Mouse (Mus musculus) monocyte, adult 2 months (primary cell): ENCODE results near the gene Gm29666.

ENCODE experiments used
- DNase-seq, 2 experiments: peaks; one replicate each; pipeline ENCODE4 v3.0.0; 2022; ENCODE audit warnings: low spot score in 2 of 2, low read depth in 1 of 2

The Gm29666 gene

DNA sequence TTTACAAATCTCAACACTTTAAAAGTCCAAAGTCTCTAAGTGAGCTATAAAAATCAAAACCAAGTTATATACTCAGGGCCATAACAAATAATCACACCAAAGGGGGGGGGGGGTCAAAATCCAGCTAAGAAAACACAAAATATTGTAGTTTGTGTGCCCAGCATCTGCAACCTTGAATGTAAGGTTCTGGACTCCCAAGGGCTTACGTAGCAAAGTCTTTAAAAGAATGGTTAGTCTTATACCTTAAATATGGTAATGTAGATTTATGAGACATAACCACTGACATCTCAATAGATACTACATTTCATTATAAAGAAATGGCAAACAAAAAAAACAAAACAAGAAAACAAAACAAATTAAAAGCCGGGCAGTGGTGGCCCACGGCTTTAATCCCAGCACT lies at the start of gene Gm29666:
TSS of gene Gm29666 (minus strand) at position 101 of the 400 bp plus-strand sequence.
- no peak for DNase-seq

DNA sequence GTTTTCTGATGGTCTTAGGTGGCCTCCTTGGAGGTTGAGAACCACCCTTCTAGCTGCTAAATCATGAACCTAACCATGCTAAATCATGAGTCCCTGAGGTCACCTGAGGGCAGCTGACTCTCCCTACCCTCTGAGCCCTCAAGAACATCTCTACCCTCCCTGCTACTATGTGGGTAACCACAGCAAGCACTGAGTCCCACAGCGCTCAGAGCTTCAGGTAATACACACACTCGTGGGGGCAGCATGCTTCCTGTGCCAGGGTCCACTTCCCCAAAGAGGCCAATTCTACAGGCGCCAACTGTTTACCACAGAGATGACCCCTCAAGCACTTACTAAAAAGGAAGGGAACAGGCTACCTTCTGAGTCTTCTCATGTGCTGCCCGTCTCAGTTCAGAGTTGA lies 48.7 kb upstream of the Gm29666 start:
- no peak for DNase-seq

DNA sequence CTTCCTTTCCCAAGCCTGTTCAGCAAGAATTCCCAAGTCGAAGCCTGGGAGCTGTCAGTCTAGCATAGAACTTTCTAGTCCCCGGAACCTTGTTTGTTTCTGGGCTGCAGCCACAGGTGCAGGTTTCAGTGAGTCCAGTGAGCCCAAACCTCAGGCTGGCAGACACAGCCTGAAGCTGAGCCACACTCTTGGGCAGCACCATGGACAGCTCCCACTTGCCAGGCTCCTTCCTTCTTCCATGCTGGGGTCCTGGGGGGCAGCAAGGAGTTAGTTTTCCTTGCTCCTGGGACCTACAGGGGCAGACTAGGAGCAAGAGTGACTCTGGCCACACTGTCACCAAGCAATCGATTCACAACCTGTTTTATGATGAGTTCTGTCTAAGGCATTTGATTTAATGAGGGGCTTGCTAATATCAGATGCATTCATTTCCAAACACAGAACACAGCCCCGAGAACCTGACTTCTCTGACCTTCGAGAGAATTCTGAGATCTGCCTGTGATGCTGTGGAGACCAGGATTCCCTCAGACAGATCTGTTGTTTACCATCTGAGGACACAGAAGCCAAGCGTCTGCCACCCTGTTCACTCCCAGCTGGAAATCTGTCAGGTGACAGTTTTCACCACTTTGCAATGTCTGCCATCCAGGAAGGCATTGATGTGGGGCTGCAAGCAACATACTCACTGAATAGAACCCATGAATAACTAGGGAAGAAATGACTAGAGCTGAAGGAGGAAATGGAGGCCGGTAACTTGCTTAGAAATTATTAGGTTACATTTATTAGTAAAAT lies 45.9 kb upstream of the Gm29666 start:
- DNase-seq, result peak in 1 of 2 experiments; percentile 10

DNA sequence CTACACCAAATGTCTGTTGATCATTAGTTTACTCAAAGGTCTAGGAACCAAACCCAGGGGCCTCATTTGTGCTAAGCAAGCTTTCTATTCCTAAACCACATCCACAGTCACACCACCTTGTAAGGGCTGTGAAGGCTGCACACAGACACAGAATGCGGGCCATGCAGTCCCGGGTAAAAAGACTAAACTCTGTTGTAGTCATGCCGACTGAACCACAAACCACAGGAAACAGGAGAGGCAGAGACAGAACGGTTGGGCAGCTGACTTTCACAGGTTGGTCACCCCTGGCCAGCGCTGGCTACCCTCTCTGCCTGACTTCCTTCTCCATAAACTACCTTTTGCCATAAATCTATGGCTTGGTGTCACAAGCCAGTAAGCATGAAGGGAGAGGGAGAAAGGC lies 44.9 kb upstream of the Gm29666 start:
- no peak for DNase-seq

DNA sequence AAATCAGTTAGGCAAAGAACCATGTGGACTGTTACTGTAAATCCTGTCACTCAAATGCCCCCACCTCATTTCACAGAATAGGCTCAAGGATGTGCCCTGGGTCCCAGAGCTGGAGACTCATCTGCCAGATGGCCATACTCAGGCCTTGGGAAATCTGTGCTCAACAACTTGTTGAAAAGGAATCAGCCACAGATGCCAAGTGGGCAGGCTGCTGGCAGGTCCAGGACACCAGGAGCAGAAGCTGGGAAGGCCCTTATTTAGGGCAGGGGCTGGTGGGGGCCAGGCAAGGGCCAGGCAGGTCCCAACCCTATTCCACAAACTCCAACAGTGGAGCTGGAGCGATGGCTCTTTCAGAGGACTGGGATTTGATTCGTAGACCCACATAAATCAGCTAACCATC lies 42.7 kb upstream of the Gm29666 start:
- no peak for DNase-seq

DNA sequence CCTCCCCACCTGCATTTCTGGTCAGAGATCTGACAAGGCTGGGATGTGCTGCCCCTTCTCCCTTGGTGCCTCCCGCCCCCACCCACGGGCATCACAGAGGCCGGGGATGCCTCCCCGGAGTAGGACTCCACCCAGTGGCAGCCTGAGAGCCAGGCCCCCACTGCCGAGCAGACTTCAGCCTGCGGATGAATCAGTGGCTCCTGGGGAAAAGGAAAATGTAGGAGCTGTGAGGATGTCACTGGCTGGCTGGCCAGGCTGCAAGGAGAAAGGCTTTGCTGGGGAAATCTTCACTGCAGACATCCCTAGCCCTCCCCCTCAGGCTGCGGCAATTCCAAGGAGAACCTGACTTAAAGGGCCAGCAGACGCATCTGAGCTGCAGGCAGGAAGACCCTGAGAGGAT lies 40.9 kb upstream of the Gm29666 start:
- no peak for DNase-seq

DNA sequence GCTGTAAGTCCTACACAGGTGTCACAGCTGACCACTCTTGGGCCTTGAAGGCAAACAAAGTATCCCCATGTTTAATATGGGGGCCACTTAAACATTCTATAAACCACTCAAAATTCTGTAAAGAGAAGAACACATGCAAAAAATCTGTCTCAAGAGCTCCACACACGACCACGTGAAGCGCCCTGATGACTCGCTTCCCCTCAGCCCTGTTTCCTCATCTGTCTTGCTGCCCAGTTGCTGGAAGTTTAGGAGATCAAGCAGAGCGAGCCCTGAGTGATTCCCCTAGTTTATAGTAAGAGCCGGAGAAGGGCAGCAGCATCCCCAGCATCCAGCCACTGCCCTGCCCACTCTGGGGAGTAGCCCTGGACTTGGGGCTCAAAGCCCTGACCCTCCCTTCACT lies 40.1 kb upstream of the Gm29666 start:
- no peak for DNase-seq

DNA sequence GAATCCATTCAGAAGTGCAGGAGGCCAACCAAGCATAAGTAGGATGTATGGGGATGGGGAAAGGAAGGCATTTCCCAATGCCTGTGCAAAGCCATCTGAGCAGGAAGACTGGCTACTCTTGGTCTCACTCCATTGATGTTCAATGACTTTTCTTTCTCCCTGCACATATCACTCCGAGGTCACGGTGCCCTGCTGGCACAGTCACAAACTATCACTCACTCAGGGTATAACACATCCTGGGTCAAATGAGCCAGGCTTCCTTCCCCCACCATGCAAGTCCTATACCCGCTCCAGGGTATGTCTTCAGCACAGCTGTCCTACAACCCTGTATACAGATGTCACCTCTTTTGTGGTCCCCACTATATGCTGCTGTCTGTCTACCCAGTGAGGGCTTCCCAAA lies 38.5 kb upstream of the Gm29666 start:
- no peak for DNase-seq

DNA sequence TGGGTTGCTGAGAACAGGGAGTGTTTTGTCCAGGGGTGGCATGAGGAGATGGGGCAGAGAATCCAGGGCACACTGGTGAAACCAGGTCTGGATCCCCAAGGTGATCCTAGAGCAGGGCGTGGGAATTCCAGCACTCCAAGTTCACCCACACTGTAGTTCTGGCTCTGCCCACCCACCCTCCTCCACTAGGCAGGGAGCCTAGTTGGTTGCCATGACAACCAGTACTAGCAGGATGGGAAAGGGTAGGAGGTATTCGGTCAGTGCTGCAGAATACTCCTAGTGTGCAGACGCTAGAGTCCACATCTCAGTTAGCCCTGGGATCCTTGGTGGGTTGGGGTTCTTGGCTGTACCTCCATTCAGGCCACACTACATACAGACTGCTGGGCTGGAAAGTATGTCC lies 38.0 kb upstream of the Gm29666 start:
- DNase-seq, result no peak

DNA sequence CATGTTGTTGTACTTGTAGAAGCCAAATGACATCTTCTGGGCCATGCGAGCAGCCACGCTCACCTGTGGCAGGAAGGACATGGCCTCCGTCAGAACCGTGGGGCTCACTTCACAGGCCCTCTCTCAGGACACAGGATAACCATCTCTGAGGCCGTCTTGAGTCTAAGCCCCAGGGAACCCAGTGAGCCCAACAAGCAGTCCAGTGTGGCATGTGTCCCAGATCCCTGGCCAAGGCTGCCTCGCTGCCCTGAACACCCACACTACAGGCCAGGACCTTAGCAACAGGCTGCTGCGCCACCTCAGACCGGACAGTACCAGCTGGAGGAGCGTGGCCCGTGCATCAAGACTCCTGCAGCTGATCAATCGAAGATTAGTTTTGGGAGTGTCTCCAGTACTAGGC lies 33.4 kb upstream of the Gm29666 start:
- DNase-seq, result no peak

DNA sequence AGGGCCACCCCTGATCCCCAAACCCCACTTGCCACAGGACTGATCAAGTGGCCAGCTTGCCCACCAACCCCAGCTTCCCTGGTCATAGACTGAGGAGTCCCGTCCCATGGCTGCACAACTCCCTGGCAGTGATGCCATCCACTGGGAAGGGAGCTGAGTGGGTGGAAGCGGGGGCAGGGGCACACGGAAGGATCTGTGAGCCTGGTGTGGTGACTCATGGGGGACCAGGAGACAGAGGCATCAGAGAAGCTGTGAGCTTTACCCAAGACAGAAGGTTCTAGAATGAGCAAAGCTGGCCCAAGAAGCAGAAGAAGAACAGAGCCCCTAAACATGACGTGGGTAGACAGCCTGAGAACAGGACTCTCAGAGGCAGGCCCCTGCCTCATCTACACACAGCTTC lies 30.2 kb upstream of the Gm29666 start:
- no peak for DNase-seq

DNA sequence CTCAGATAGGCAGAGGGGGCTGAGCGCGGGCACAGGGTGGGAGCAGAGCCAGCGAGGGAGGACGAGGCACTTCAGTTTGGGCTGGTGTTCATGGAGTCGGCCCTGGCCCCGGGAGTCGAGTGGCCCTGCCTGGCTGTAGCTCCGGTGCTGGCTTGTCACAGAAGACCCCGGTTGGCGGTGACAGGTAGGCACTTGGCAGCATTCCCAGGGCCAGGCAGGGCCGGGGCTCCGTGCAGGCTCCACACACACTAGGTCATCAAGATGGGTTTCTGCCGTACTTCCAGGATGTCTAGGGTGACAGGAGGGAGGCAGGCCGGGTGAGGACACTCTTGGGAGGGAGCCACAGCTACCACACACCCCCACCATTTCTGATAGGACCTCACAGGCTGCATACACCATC lies 29.2 kb upstream of the Gm29666 start:
- DNase-seq, result no peak

DNA sequence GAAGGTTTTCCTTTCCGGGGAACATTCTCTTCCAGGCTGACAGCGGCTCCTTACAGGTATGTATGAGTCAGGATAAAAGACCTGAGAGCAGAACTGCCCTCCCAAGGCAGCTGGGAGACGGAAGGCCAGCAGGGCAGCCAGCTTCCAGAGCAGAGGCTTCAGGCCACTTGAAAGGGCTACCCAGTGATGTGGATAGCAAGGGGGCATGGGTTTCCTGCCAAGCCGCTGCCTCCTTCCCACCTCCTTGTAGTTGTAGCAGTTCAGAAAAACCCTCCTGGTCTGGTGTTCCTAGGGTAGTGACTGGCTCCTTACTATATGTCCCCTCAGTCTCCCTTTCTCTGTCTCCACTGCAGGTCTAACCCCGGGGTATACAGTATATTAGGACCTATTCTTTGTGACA lies 24.5 kb upstream of the Gm29666 start:
- no peak for DNase-seq

DNA sequence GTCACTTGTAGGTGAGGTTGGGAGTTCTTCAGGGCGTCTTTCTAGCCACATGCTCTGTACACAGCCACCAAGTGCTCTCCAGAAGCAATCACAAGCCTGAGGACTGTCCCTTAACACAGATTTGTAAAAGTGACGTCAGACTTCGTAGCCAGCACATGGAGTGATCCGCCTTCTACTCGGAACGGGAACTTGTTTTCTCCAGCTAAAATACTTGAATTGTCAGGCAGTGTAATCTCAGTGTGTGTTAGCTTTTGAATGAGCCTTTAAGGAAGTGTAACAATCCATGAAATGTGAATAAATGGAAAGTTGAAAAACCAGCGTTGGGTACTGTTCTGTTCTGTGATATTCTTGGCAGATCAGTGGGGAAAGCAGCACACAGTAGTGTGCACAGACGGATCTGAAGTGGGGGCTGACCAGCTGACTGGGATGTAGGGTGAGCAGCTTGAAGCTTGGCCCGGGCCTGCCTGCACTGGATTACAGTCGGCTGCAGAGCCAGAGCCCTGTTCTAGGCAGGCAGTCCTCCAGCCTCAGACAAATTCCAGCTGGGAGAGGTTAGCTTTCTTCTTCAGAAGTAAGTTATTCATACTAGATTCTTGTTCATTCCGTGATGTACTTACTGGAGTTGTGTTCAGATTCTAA lies 22.9 kb upstream of the Gm29666 start:
- no peak for DNase-seq

DNA sequence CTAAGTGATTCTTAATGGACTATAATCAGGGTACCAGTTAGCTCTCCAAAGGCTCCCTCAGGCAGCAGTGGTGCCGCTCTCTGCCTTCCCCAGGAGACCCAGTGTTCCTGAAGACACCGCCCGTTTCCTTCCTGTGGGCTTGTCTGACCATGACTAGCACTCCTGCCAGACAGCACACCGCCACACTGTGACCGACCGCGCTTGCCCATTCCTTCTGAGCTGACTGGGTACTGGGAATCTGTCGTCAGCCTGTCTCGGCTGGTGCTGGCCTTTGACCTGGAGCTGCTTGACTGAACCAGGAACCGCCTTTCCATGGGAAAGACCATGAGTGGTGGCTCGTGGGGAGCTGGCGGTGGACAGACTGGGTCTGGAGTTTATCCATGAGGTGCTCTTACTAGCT lies 20.3 kb upstream of the Gm29666 start:
- DNase-seq, result no peak

DNA sequence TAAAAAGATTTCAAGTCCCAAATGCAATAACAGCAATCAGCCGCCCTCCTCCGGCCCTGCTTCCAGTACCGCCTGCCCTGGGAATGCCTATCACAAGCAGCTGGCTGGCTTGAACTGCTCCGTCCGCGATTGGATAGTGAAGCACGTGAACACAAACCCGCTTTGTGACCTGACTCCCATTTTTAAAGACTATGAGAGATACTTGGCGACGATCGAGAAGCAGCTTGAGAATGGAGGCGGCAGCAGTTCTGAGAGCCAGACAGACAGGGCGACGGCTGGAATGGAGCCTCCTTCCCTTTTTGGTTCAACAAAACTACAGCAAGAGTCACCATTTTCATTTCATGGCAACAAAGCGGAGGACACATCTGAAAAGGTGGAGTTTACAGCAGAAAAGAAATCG lies 15.1 kb upstream of the Gm29666 start:
- DNase-seq, result no peak

DNA sequence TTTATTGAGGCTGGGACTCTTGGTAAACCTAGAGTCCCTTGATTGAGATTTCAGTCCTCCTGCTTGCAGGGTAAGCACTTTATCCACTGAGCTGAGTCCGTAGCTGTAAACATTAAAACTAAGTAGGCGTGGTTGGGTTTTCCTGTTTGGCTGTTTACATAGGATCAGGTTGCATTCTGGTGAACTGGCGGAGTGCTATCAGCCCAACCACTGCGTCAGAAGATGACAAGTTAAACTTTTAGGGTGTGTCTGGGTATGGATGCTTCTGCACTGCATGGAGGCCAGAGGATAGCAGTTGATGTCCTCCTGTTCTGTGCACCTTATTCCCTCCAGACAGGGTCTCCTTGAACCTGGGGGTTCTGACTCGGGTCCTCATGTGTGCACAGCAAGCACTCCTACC lies 12.5 kb upstream of the Gm29666 start:
- DNase-seq, result no peak

DNA sequence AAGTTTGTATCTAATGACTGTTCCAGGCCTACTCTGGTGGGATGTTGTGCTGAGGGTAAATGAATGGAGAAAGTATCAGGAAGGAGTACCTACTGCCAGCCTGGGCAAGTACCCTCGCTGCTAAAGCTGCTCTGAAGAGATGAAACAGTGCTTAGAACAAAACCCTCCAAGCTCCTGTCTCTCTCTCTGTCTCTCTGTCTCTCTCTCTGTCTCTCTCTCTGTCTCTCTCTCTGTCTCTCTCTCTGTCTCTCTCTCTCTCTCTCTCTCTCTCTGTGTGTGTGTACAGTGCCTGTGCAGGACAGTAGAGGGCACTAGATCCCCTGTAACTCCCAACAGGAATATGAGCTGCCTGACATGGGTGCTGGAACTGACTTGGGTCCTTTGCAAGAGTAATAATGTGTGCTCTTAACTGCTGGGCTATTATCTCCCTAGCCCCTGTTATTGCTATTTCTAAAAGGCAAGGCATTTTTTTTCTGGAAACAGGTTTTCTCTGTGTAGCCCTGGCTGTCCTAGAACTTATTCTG lies 5.7 kb upstream of the Gm29666 start:
- DNase-seq, result no peak

DNA sequence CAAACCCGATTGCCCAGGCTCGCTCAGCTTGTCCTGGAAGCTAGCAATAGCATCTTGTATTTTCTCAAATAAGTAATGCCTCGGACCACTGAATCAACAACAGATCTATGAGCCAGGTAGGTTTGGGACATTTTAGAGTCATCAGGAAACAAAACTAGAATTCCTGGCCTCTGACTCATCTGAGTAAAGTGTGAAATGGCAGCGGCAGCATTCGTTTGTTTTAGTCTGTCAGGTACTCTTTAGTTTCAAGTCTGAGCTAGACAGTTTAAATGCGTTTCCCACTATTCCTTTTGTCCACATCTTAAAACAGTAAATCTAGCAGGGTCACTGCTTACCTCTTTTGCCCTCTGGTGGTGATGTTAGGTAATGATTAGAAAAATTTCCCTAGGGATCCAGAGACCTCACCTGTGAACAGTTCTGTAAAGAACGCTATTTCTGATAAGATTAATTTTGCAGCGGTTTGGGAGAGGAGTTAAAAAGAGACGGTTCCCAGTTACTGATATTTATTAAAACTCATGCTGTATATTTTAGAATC lies 5.0 kb upstream of the Gm29666 start:
- DNase-seq, result no peak

DNA sequence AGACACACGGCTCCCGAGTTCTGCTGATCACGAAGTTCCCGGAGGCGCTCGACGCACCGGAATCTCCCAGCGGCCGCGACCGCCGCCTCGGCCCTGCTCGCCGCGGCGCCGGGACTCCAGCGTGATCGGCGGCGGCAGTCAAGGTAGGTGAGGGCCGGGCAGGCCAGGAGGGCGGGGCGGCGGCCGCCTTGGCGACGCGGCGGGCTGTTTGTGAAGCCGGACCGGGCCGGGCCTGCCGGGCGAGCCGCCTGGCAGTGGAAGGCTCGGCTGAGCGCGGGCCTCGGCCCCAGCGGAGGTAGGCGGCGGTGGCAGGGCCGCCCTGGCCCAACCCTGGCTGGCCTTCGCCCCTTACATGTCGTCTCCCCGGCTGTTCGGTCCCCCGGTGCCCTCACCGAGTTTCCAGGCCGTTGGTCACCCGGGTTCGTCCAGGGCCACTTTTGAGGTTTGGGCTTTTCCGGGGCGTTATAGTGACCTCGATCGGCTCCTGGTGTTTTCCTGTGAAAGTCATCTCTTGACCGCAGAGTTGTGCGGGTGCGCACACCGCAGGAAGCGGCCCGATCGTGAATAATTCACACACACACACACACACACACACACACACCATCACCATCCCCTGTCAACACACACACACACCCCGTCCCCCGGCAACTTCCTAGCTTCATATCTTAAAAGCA lies 3.8 kb upstream of the Gm29666 start:
- peak in 1 of 2 experiments; percentile 34 for DNase-seq

DNA sequence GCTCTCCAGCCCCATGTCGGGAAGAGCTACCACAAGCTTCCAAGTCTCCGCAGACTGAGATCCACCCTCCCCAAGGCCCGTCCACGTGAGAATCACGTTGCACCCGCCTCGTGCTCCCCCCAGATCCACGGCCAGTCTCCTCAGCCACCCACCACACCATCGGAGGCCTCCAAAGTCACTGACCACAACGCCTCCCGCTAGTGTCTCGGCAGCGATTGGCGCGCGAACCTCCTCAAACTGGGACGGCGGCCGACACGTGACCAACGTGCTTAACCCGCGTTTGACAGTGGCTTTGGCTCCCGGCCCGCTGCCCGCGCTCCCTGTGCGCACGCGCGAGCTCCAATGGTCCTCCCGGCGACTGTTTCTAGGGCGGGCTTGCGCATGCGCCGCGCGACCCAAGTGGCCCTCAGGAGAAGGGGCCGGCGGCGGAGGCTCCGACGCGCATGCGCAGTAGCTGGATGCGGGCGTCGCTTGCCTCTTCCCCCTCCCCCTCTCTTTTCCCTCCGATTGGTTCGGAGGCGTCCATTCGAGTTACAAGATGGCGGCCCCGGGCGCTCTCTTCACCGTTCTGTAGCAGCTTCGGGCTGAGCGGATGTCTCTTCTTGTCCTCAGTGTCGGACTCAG lies 3.2 kb upstream of the Gm29666 start, which contains the start of gene Nup50:
TSS of gene Nup50 (plus strand) at position 528 of the 624 bp plus-strand sequence.
- DNase-seq, result peak; percentile 97 to 99
